Mouse (Mus musculus) yolk sac, embryonic 10.5 days (tissue): ENCODE data around the gene Gm20388.
"Not testable (repeated sequence)": the region's sequence is repeated elsewhere in the genome, so short reads cannot be mapped to it uniquely, and the experiment has no call there.

Source experiments
- DNase-seq: peaks from one replicate; pipeline ENCODE4 v3.0.0-alpha.2; 2017; ENCODE audit warnings: low spot score

The Gm20388 gene

GRCm38 (mm10) chr8:124002546-124003108 is 4092.0 kb downstream of the Gm20388 start:
- no peak for DNase-seq

DNA sequence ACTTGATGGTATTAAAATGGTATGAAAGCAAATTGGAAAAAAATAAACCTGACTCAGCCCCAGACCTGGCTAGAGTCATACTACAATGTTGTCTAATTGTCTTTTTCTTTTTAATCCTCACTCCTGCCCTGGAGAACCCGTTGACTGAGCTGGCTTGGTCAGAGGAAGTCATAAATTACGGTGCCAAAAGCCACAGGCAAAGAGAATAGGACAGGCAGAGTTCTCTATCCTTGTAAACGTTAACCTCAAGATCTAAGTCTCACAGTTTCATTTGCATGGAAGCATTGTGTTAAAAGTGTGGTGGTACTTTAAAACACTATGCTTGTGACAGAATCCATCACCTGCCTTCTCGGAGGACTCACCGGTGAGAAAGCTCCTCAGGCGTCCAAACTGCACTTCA is 4097.2 kb downstream of the Gm20388 start:
- no peak for DNase-seq

- DNase-seq: no peak
These were observed 4100.9 kb downstream of the Gm20388 start for GRCm38 (mm10) chr8:124011580-124011979.

DNA sequence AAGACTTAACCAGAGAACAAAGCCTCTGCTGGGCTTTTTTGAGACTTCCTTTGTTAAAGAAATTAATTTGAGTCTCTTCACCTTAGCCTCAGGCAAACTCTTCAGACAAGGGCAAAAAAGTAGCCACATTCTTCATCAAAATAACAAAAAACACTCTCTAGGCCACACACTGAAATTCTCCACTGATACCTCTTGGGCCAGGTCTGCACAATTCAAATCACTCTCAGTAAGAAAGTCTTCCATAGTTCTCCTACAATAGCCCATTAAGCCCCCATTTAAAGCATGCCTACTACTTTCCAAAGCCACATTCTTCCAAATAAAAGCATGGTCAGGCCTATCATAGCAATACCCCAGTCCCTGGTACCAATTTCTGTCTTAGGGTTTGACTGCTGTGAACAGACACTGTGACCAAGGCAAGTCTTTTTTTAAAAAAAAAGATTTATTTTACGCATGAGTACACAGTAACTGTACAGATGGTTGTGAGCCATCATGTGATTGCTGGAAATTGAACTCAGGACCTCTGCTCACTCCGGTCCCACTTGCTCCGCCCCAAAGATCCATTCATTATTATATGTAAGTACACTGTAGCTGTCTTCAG is 4101.4 kb downstream of the Gm20388 start:
- no peak for DNase-seq

GRCm38 (mm10) chr8:124014299-124014698 is 4103.7 kb downstream of the Gm20388 start:
- DNase-seq: not testable (repeated sequence)

DNA sequence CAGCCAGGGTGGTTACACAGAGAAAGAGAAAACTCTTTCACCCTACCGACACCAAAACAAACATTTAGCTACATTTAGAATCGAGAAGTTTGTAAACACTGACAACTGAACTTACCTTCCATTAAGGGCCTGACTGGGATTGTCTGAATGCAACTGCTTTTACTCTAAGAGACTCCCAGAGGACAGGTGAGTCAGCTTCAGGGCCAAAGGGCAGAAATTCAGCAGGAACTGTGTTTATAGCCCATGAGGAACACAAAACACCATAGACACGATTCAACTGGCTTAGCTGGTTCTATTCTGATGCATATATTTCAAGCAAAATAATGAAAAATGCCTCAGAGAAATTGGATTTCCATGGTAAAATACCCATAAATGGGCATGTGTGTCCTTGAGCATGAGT is 4104.1 kb downstream of the Gm20388 start:
- DNase-seq: peak; percentile 44

- peak; percentile 57 for DNase-seq
These were observed 4109.1 kb downstream of the Gm20388 start for GRCm38 (mm10) chr8:124019782-124020181.

DNA sequence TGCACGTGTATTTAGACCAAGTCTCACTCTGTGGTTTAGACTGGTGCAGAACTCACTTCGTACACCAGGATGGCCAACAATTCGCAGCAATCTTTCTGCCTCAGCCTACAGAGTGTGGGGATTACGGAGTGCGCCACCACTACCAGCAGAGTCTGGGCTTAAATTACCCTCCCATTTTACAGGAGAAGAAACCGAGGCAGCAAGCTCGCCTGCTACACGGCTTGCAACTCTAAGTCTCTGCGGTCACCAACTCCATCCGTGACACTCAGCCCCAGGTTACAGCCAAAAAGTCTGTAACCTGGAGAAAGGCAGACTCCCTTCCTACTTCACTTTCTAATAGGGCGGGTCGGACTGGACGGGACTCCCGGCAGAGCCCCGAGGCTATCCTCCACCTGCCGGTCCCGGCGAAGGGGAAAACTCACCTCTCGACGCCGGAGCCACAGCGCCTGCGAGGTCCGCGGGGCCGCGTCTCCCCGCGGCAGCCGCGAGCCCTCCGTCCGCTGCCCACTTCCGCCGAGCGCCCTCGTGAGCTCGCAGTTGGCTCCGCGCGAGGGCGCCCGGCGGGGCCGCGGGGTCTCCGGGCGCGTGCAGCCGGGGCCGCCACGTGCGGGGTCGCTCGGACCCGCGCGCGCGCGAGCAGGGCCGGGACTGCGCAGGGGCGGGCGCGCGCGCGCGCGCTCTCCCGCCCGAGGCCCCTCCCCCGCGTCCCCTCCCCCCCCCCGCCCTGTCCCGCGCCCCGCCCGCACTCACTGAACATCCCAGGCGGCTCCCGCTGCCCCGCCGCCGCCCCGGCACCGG is 4110.0 kb downstream of the Gm20388 start:
- DNase-seq: no peak

GRCm38 (mm10) chr8:124021237-124022227 is 4110.9 kb downstream of the Gm20388 start, which contains the start of the genes Taf5l and Urb2:
Gene Taf5l, minus strand, starts transcription at chr8:124021397.
Gene Urb2, plus strand, starts transcription at chr8:124021508.
- peak; percentile 92 for DNase-seq

- not testable (repeated sequence) for DNase-seq
These were observed 4115.6 kb downstream of the Gm20388 start for GRCm38 (mm10) chr8:124026265-124026664.

DNA sequence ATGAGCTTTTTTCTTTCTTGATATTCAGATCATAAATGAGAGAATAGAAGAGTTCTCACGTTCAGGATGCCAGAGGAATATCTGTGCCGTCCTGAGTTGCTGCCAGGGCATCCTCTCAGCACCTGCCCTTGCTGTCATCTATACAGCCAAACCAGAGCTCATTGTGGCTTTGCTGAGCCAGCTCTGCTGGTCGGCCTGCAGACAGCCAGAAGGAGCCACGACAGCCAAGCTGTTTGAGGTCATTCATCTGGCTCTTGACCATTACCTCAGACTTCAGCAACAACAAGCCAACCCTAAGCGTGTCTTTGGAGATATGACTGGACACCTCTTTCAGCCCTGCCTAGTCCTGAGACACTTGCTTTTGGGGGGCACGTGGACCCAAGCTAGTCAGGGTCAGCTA is 4117.2 kb downstream of the Gm20388 start:
- no peak for DNase-seq

GRCm38 (mm10) chr8:124033400-124033799 is 4122.8 kb downstream of the Gm20388 start:
- no peak for DNase-seq

GRCm38 (mm10) chr8:124038121-124038520 is 4127.5 kb downstream of the Gm20388 start:
- DNase-seq: no peak

GRCm38 (mm10) chr8:124039351-124039750 is 4128.7 kb downstream of the Gm20388 start:
- DNase-seq: no peak

GRCm38 (mm10) chr8:124042201-124042600 is 4131.6 kb downstream of the Gm20388 start:
- DNase-seq: no peak

DNA sequence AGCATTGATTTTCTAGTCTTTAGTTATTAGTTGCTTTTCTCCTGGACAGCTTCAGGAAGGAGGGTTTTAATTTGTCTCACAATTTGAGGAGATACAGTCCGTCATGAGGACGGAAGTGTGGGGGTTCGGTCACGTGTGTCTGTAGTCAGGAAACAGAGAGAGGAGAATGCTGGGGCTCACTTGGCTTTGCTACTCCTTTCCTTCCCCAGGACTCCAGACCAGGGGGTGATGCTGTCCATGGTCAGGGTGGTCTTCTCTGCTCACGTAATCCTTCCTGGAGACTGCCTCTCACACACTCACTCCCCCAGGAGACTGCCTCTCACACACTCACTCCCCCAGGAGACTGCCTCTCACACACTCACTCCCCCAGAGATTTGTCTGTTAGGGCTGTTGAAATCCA is 4133.8 kb downstream of the Gm20388 start:
- DNase-seq: no peak

- DNase-seq: no peak
These were observed 4134.3 kb downstream of the Gm20388 start for GRCm38 (mm10) chr8:124044931-124045330.

GRCm38 (mm10) chr8:124045856-124046255 is 4135.2 kb downstream of the Gm20388 start:
- DNase-seq: no peak

DNA sequence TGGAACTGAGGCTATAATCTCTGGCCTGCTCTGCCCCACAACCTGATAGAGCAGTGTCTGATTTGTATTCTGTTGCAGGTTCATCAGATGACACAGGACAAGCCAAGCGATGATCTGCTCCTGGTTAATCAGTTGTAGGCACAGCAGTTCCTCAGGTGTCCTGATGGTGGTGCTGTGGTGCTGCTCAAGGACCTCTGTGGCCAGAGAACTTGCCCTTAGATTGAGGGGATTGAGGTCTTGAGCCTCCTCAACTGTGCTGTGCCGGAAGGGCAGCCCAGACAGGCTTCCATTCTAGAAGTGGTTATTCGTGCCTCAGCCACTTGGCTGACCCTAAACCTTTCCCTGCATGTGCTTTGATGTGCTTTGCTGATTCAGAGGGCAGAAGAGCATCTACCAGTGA is 4141.5 kb downstream of the Gm20388 start:
- DNase-seq: peak; percentile 59

- peak; percentile 24 for DNase-seq
These were observed 4141.9 kb downstream of the Gm20388 start for GRCm38 (mm10) chr8:124052568-124052967.

- no peak for DNase-seq
These were observed 4146.4 kb downstream of the Gm20388 start for GRCm38 (mm10) chr8:124056832-124057655.
